Mouse (Mus musculus) lung, postnatal 36 days (tissue): ENCODE data around the gene Sipa1l3.
A peak's percentile ranks its signal among the peaks of the same experiment; 100 is the strongest.

Experiments
- DNase-seq: peaks from one replicate; pipeline ENCODE4 v3.0.0; 2022; ENCODE audit warnings: mixed read lengths

Gene Sipa1l3

DNA sequence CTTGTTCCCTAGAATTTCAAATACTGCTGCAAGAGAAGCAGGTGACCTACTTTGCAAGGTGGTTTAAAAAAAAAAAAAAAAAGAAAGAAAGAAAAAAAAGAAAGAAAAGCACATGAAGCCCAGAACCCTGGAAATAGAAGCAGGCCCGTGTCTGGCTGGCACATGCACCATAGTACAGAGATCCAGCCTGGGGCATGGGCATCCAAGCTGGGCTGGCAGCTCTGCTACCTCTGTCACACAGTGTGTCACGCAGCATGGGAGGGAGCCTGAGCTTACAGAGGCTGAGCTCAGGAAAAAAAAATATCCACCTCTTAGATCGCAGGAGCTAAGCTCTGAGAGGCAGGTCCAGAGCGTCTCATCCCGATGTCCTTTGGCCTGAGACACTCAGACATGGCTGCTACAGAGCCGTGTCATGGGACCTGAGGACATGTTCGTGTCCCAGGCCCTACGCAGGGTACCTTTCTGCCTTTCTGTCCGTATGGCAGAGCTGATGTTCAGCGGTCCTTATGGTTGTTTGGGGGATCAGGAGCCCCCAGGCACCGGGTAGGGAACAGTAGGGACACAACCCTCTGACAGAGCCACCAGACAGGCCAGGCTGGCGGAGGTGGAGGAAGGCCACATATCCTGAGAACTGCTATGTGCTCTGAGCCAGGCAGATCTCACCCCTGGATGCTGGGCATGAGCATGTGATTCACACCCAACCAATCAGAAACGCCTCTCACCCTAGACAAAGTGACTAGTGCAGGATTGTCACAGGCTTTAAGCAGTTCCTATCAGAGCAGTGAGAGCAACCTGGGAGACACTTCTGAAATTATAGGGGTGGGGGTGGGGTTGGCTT lies 151.1 kb downstream of the Sipa1l3 start:
- no peak for DNase-seq

DNA sequence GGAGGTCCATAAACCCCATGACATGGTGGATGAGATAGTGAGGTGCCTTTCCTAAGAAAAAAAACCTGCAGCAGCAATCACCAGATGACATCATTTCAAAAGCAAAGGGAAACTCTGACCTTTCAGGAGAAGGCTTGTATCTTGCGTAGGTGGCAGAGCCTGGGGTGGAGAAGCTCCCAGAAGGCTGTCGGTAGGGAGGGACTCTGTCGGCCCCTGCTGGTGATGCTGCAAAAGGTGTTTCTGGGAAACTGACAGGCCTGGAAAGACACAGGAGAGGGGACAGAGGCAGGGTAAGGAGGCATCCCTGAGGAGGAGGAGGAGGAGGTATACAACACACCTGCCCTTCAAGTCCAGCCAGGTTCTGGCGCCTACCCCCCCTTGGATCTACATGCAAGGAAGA lies 154.4 kb downstream of the Sipa1l3 start:
- DNase-seq, result peak; percentile 28

DNA sequence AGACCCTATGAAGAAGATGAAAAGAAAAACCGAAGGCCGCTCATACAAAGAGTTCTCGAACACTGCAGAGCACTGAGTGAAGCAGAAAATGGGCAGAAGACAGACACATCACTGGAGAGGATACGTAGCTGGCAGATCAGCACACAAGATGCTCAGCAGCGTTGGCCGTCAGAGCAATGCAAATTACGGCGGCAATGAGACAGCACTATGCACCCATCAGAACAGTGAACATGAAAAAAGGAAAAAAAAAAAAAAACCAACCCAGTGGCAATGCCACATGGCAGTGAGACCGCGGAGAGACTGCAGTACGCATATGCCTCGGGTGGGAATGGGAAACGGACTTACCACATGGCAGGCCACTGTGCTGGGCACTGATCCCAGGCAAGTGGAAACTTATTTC lies 156.9 kb downstream of the Sipa1l3 start:
- DNase-seq, result no peak

DNA sequence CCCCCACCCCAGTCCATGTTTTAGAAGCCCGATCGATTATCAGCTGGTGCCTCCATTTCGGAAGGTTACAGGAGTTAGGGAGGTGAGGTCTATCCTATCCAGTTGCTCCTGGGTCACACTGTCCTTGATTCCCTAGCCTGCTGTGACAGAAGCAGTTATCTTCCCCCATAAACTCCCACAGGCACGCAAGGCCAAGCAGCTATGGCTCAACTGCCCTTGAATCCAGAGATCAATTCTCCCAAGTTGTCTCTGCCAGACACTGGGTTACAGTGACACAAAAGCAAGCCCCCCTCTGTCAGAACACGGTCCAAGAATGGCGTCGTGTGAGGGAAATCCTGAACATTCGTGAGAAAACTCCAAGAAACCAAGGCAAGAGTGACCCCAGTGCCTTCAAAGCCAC lies 163.0 kb downstream of the Sipa1l3 start:
- no peak for DNase-seq

DNA sequence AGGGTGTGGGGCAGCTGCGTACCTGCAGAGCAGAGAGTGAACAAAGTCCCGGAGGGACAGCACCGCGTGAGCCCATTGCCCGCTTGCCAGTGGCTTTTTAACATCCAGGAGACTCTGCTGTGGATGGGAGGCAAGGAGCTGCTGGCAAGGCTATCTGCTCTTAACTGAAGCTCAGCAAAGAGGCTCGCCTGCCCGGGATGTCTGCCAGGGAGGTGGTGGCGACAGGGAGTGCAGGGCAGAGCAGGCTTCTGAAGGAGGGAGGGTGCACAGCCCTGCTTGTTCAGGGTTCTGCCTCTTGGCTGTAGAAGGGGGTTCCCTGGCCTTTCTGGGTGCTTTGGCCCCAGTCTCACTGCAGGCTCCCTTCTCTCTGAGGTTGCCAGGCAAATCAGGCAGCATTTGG lies 164.3 kb downstream of the Sipa1l3 start:
- DNase-seq, result no peak

DNA sequence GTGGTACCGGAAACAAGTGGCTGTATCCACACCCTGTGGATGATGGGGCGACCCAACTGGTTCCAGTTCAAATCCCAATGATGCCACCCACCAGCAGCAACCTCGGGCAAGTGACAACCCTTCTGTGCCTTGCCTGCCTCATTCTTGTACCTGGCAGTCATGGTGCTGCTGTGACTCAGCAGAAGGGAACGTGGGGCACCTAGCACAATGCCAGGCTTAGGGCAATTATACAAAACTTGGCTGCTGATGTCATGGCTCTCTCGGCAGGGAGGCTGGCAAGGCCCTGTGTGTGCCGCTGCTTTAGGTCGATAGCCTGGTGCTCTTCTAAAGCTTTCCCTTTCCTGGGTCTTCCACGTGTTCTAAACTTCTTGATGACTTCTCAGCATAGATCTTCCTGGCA lies 166.2 kb downstream of the Sipa1l3 start:
- DNase-seq, result no peak

DNA sequence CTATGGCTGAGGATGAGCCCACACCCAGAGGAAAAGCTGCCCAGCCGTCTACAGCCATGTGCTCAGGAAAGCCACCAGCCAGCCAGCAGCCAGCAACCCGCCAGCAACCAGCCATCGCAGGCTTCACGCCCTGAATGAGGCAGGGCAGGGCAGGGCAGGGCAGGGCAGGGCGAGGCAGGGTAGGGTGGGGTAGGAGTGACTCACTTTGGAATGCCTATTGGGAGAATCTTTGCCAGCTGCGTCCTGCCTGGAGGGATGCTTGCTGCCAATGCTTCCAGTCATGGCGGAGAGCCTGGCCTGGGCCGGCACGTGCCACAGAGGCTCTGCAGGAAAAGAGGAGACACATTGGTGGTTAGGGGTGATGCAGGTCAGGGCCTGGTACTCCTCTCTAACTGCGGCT lies 168.0 kb downstream of the Sipa1l3 start:
- DNase-seq, result no peak

DNA sequence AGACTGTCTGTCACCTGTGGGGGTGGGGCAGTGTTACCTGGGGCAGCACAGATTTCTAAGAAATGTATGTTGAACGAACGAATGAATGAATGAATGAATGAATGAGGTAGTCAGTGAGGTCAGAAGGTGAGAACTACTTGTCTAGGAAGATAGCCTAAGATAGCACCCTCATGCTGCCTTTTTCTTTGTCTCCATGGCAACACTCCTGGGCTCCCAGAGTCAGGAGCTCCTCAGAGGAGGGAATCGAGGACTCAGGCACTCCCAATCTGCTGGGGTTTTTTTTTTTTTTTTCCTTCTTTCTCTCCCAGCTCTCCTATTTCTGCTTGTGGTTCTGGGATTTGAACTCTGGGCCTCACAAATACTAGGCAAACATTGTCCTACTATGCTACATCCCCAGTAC lies 172.2 kb downstream of the Sipa1l3 start:
- no peak for DNase-seq

DNA sequence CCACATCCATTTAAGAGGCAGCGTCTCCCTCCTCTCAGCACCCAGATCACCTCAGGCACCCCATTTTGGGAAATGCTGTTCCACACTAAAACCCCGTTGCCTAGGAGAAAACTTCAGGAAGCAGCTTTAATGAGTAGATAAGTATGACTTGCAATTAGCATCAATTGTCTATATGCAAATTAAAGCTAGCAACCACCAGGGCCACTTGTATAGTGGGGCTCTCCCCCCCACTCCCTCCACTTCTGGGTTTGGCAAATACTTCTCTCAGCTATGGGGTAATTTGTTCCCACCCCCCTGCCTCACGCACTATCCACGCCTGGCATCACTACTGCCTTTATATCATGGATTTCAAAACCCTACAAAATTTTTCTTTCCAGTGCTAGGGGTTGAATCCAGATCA lies 172.9 kb downstream of the Sipa1l3 start:
- DNase-seq, result no peak

DNA sequence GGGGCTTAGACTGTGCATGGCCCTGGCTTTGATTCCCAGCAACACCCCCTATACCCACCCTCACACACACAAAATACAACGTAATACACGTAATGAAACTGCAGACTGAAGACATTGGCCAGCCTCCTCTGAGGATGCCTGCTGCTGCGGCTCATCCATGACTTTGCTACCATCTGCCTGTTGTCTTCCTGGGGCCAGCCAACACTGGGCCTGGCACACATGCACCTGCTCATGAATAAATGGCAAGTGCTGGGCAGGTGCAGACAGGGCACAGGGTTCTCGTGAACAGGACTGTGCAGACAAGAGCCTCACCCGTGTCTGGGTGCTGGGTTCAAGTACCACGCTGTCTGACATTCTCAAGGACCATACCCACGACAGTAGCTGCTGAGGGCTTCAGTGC lies 174.7 kb downstream of the Sipa1l3 start:
- DNase-seq, result no peak

DNA sequence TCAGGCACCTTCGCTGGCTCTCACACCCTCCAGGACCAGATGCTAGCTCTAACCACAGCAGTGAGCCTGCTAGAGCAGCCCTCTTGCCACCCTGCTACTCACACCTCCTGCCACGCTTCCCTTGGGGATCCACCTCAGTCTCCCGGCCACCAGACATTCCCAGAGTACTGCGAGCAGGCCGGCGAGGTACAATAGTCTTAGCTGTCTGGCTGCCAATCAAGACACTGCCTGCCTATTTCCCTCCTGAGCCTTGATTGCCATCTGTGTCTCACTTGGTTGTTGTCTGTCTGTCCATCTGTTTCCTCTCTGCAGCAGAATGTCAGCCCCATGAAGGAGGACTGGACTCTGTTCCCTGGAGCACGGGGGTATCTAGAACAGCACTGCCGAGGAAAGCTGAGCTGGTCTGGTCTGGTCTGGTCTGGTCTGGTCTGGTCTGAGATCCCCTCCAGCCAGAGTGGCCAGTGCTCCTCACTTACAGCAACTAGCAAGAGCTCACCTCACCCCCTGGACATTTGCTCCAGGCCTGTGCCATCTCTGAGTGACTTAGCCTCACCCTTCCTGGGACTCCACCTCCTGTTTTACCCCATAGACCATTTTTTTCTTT lies 175.8 kb downstream of the Sipa1l3 start:
- DNase-seq, result no peak

DNA sequence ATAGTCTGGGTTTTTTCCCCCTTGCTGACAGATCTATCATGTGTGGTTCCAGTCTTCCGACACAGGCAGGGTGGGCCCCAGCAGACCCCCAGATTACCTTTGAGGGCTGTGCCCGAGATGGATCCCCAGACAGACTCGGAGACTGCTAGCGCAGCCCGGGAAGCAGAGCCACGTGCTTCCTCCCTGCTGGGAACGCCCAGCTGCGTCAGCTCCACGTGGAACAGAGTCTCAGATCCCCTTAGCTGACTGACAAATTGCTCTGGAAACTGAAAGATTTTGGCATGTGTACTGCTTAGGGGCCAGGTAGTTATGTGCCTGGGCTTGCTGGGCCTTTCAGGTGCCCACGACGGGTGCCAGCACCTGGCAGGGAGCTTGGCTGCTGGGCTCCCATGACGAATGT lies 176.7 kb downstream of the Sipa1l3 start:
- DNase-seq, result no peak

DNA sequence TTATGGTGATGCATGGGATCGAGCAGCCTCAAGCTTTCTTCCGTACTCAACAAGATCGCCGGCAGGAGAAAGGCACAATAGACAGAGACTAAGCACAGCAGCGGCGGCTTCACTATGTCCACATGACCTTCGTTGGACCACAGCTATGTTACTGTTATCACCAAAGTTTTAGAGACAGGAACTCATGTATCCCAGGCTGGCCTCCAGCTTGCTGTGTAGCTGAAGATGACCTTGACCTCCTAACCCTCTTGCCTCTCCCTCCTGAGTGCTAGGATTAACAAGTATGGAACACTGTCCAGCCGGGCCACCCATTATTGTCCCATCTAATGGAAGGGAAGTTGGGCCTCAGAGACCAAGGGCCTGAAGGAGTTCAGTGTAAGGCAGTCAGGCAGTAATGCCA lies 177.6 kb downstream of the Sipa1l3 start:
- DNase-seq, result no peak

DNA sequence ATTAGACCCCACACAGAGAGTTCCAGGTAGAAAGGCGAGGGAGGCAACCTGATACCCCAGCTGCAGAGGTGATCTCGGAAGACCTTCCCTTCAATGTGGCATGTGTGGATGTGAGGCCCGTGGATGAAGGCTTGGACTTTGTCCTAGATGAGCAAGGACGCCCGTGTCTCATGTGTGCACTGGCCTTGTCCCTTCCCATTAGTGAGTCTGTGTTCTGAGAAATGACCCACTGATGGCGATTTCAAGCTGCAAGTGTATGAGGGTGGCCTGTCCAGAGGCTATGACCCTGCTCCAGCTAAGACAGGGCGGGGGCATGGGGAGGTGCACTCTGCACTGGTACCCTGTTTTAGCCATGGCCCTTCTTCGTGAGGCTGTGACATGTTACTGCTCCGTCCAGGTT lies 178.2 kb downstream of the Sipa1l3 start:
- DNase-seq, result no peak

DNA sequence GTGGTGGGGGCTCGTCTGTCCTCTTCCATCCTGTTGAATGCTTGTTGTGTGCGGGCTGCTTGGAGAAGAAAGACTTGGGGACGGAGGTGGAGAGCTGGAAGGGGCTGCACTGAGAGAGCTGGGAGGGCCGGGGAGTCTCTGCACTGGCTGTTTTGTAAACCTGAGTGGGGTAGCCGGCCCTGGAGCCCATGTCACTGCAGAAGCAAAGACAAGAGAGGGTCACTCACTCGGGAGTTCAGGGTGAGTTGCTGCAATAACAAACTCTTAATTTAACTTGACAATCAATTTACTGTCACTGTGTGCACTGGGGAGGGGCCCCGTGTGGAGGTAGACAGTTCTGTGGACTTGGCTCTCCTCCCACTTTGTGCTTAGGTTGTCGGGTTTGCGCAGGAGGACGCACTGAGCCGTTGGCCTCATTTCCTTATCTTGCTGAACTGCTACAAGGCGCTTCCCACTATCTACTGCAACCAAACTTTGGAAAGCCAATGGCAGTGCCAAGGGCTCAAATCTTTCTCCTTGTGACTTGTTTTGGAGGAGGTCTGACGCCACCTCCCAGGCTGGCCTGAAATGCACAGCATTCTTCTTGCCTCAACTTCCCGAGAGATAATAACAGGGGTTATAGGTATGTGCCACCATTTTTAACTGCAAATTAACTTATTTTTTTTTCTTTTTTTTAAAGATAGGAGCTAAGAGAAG lies 179.3 kb downstream of the Sipa1l3 start:
- no peak for DNase-seq

DNA sequence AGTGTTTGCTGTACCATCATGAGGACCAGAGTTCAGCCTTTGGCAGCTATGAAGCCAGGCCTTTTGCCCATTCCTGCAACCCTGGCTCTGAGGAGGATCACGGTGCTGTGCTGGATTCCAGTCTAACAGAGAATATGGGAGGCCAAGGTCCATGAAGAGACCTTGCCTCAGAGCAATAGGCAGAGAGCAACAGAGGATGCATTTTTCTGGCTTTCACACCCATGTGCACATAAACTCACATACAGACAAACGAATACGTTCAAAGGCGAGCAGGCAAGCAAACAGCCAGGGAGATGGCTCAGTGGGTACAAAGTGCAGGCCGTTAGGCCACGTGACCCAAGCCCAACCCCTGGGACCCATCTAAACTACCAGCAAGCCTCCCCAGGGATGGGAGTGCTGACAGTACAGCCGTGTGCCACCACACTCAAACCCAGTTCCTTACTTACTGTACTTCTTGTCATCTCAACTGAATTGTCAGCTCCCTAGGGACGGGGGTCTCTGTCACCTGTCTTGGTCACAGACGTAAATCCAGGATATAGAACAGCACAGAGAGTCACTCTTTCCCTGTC lies 180.0 kb downstream of the Sipa1l3 start:
- DNase-seq, result no peak

DNA sequence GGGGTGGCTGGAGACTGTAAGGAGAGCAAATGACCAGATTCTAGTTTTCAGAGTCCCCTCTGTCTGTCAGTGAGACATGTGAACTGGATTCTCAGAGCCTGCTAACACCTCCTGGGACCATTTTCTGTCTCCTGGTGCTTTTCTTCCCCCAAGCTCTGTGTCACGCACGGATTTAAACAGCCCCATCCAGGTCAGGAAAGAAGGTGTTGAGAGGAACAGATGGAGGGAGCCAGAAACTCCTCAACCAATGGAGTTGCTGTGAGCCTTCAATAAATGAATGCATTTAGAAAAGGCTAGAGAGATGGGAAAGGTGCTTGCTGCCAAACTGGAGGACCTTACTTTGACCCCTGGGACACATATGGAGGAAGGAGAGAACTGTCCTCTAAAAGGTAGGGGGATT lies 180.7 kb downstream of the Sipa1l3 start:
- DNase-seq, result no peak

DNA sequence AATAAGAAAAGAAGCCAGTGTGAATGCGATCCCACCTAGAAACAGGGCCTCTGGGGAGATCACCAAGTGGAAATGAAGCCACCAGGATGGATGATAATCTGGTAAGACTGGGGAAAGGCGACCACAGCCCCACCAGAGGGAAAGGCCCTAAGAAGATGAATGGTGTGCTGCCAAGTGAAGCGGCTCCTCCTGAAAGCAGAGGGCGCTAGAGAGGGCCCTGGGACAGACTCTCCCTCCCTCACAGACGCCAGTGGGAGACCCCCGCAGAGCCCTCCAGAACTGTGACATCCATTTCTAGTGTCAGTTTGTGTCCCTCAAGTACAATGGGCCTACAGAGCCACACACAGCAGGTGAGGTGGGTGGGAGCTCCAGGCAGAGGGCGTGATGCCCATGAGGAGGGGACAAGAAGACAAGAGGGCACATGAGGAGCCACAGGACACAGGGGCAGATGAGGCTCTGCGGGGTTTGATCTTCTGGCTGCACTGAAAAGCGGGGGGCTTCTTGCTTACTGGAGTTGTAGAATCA lies 181.6 kb downstream of the Sipa1l3 start:
- no peak for DNase-seq

DNA sequence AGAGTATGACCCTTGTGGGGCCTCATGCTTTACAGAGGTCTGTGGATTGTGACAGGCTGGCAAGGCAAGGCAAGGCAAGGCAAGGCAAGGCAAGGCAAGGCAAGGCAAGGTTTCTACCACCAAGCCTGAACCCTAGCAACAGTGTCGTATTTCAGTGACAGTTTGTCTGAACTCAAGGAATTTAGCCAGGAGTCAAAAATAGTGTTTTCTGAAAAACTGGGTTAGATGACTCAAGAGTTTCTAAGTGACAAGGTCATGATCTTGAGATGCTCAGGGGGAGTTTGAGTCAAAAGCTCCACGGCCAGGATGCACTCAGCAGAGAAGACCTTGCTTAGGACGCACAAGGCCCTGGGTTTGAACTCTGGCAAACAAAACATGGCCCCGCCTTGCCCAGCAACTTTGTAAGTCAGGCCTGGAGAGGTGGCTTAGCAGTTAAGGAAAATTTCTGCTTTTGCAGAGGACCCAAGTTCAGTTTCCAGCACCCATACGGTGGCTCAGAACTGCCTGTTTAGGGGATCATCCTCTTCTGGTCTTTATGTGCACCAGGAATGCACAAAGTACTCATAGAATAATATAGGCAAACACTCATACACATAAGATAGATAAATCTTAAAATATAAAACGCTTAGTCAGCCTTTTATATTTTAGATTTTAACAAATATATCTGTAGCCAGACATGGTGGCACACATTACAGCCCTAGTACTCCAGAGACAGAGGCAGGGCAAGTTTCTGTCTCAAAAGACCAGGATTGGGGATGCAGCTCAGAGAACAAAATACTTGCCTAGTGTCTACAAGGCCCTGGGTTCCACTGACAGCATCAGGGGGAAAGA lies 182.4 kb downstream of the Sipa1l3 start:
- DNase-seq, result no peak

DNA sequence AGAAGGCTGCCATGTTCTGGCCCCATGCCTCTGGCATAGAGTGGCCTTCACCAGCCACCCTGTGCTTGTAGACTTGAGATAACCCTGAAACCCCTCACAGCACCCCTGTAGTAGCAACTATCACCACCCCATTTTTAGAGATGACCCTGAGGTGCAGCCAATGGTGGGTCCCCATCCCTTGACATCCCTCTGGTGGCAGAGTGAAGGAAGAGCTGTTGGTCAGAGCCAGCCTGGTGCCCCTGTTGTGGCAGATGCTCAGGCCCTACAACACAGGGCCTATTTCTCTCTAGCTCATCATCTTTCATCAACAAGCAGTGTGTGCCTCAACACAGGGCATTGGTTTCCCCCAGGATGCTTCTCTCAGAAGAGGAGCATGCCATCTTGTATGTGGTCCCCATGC lies 183.2 kb downstream of the Sipa1l3 start:
- no peak for DNase-seq

DNA sequence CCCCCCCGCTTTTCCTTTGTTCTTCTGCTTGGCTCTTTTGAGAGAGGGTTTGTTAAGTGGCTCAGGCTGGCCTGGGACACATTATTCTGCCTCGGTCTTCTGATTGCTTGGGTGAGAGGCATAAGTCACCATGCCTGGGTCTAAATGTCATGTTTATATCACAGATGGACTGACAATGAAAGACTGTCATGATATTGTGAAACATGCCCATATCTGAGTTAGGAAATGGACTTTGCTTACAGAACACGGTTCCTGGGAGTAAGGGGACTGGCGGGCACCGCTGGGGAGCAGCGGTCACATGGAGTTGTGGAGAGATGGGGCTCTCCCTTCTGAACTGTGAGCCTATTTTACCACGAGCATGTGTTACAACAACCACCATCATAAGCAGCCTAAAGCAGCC lies 184.3 kb downstream of the Sipa1l3 start:
- DNase-seq, result no peak

DNA sequence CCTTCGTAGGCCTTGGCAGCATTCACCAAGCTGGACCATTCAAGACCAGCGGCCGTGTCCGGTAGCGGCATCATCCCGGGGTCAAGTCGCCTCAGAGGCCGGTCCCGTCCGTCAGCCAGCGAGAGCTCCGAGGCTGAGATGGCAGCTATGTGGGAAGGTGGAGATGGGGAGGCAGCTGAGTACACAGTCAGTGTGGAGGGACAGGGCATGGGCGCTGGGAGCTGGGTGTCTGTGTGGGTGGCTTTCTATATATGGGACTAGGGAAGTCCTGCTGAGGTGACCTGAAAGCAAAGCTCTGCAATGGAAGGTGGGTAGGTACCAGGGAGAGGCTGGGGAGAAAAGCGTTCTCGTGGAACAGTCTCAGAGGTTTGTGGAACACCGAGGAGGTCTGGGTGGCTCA lies 189.5 kb downstream of the Sipa1l3 start:
- DNase-seq, result no peak

DNA sequence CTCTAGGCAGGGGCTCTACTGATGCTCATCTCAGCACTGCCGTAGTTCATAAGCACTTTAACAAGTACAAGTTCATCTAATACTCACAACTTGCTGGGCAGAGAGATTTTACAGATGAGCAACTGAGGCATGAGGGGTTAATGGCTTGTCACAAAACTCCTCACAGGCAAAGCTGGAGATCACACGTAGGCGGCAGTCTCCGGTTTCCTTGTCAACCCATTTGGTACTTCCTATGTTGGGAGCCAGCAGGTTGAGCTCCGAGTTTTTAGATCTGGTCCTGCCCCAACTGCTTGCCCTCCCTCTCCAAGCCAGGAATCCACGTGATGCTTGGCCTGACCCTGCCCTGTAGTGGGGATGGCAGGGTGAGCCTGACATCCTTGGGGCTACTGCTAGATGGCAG lies 191.4 kb downstream of the Sipa1l3 start:
- no peak for DNase-seq
